12 mouse cellular contexts compared by ENCODE assay signal in the genomic region with DNA sequence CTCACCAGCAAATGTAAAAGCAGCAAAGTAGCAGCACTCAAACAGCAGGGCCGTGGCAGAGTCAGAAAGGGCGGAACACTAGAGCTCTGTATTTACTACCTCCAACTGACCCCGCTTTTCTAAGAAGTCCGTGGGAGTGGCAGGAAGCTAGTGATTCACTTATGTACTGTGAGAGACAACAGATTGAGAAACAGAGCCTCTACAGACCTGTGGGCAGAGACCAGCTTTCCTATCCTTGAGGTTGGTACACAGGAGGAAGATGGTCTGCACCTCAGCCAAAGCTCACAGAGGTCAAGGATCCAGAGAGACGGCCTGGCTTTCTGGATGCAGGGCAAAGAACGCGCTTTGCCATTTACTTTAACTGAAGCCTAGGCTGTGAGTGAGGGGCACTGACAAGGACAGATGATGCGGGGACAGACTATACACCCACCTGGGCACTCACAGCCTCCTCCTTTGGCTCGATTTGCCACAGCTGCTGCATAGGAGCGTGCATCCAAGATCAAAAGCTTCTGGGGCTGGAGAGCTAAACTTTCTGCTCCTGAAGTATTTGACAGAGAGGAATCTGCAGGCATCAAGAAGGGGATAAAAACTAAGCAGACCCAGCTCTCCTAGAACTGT. TPM values are rescaled to one million over a fixed set of nuclear protein-coding genes. Genes with fewer than 3 reads are reported as not detected.
DNase-seq lines count a peak whose midpoint lies in the region; ATAC-seq and TF ChIP-seq lines count a peak whose summit lies in the region.
"Had no signal": no experiment of that assay in that cellular context is flagged by ENCODE, and none has a peak within 500 bp of the region (broad histone marks: within the 10 kb centered on the region; RNA-seq: fewer than 3 reads in every experiment).

No protein-coding gene starts in this region.

- DNase-seq in kidney, postnatal 0 days (ENCODE audit: low spot score), result peak; percentile 91
- no peak for DNase-seq in kidney, postnatal 14 days
- peak; percentile 40 for DNase-seq in CH12.LX (ENCODE audit: extremely low read depth)
- peak; percentile 65 for DNase-seq in brain, adult 2 months (ENCODE audit: low read depth, low spot score)
- DNase-seq in lung, postnatal 36 days, result peak; percentile 73
- no peak for DNase-seq in forebrain, embryonic 14.5 days (ENCODE audit: low spot score)
- DNase-seq in natural killer cell, adult 2 months (ENCODE audit: low spot score in 2 of 2), result no peak

- dilution Hi-C loops in CH12.LX (cut with MboI; ENCODE audit: extremely low pct_ligation_motif_present, extremely low pct_unique_long_range_greater_than_20kb, low sequenced_read_pairs), result no loop called here

- TF ChIP-seq POLR2A in CH12.LX (IDR thresholded peaks at IDR 0.05; ENCODE audit: low read depth, low read length), result peak; percentile 49

- H3K9me3 ChIP-seq in kidney, postnatal 0 days (replicated peaks; ENCODE audit: low read length), result no peaks in the 10 kb centered on the region
- H3K9me3 ChIP-seq in CH12.LX (replicated peaks; ENCODE audit: low read length), result no peaks in the 10 kb centered on the region
- no peaks in the 10 kb centered on the region for H3K9me3 ChIP-seq in forebrain, embryonic 14.5 days (replicated peaks; ENCODE audit: control insufficient read depth, low read length)
- H3K9me3 ChIP-seq: forebrain, embryonic 15.5 days; heart, embryonic 10.5 days; lung, embryonic 15.5 days had no signal

- ATAC-seq in kidney, postnatal 0 days (replicated peaks; ENCODE audit: low FRiP score, low read depth), result no peak; the same call in 1 of the 2 replicates
- ATAC-seq in forebrain, embryonic 14.5 days, result no peak
- ATAC-seq: forebrain, embryonic 15.5 days; Patski had no signal

- H3K36me3 ChIP-seq in kidney, postnatal 0 days (ENCODE audit: insufficient read depth, low read length), result peaks cover 5% of the 10 kb centered on the region; the same call in 1 of the 2 replicates
- H3K36me3 ChIP-seq in CH12.LX (replicated peaks in 1 of 2; ENCODE audit: control insufficient read depth in 1 of 2, insufficient read depth in 1 of 2, low read length in 1 of 2), result peaks cover 5 to 69% of the 10 kb centered on the region in 2 experiments
- H3K36me3 ChIP-seq in forebrain, embryonic 14.5 days (ENCODE audit: control insufficient read depth, insufficient read depth, low read length), result peaks cover 60% of the 10 kb centered on the region

- in situ Hi-C loops in CH12.LX (cut with MboI; ENCODE audit: low pct_ligation_motif_present, low pct_unique_long_range_greater_than_20kb, low sequenced_read_pairs), result no loop called here

- no peak for TF ChIP-seq CTCF in kidney, postnatal 0 days (IDR thresholded peaks at IDR 0.05; ENCODE audit: low read depth)
- no peak for TF ChIP-seq CTCF in CH12.LX (conservative IDR thresholded peaks at IDR 0.05 in 1 of 2, IDR thresholded peaks at IDR 0.05 in 1 of 2; ENCODE audit: low read depth in 2 of 2, low read length in 2 of 2)

- no peaks in the 10 kb centered on the region for H3K27me3 ChIP-seq in kidney, postnatal 0 days (ENCODE audit: insufficient read depth, low read length)
- no peaks in the 10 kb centered on the region for H3K27me3 ChIP-seq in CH12.LX (replicated peaks)
- H3K27me3 ChIP-seq in forebrain, embryonic 14.5 days (replicated peaks; ENCODE audit: control insufficient read depth, insufficient read depth, low read length), result no peaks in the 10 kb centered on the region
- H3K27me3 ChIP-seq: forebrain, embryonic 15.5 days; lung, embryonic 15.5 days; Patski had no signal

- WGBS in kidney, postnatal 0 days, result 38% methylated on average over 10 of the region's 10 CpGs
- WGBS in forebrain, embryonic 14.5 days, result 80% methylated on average over 10 of the region's 10 CpGs

- no peak overlapping the region for H3K27ac ChIP-seq in kidney, postnatal 0 days
- H3K27ac ChIP-seq in CH12.LX (ENCODE audit: insufficient read depth, low read depth), result peak overlapping the region; percentile 74
- H3K27ac ChIP-seq in forebrain, embryonic 14.5 days (ENCODE audit: low read depth, low read length), result no peak overlapping the region
- H3K27ac ChIP-seq: forebrain, embryonic 15.5 days; heart, embryonic 10.5 days; lung, embryonic 15.5 days had no signal

- no peak overlapping the region for H3K9ac ChIP-seq in kidney, postnatal 0 days (ENCODE audit: low read depth, low read length)
- peak overlapping the region; percentile 22; the same call in 1 of the 2 replicates for H3K9ac ChIP-seq in CH12.LX (ENCODE audit: insufficient read depth, low read depth)
- H3K9ac ChIP-seq in forebrain, embryonic 14.5 days (ENCODE audit: low read length), result no peak overlapping the region
- H3K9ac ChIP-seq: forebrain, embryonic 15.5 days; lung, embryonic 15.5 days had no signal

- no peak overlapping the region for H3K4me3 ChIP-seq in kidney, postnatal 0 days (replicated peaks; ENCODE audit: low read depth, low read length)
- H3K4me3 ChIP-seq in CH12.LX (replicated peaks in 1 of 3; ENCODE audit: low read depth in 2 of 3, low read length in 2 of 3, poor library complexity in 1 of 3), result peak overlapping the region in 2 of 3 experiments; percentile 5 to 21
- no peak overlapping the region for H3K4me3 ChIP-seq in forebrain, embryonic 14.5 days (ENCODE audit: low read depth, low read length)
- H3K4me3 ChIP-seq: forebrain, embryonic 15.5 days; heart, embryonic 10.5 days; lung, embryonic 15.5 days had no signal

- H3K4me1 ChIP-seq in kidney, postnatal 0 days (replicated peaks; ENCODE audit: insufficient read depth, low read length), result 0 out of 2 replicates have a peak, but pooled peaks cover 3% of the 10 kb centered on the region
- peaks cover 17 to 60% of the 10 kb centered on the region in 2 experiments for H3K4me1 ChIP-seq in CH12.LX (ENCODE audit: control insufficient read depth in 1 of 2, insufficient read depth in 2 of 2)
- no peaks in the 10 kb centered on the region for H3K4me1 ChIP-seq in forebrain, embryonic 14.5 days (ENCODE audit: control insufficient read depth, insufficient read depth, low read length)
- H3K4me1 ChIP-seq: forebrain, embryonic 15.5 days; heart, embryonic 10.5 days; lung, embryonic 15.5 days had no signal

- no peak for TF ChIP-seq RAD21 in CH12.LX (IDR thresholded peaks at IDR 0.05; ENCODE audit: low read depth, low read length)

- no peak overlapping the region for H3K4me2 ChIP-seq in kidney, postnatal 0 days (ENCODE audit: low read length)
- H3K4me2 ChIP-seq in CH12.LX (ENCODE audit: insufficient read depth, low read depth, poor library complexity, severe bottlenecking), result peak overlapping the region; percentile 35
- H3K4me2 ChIP-seq in forebrain, embryonic 14.5 days (ENCODE audit: low read length), result no peak overlapping the region
- H3K4me2 ChIP-seq: forebrain, embryonic 15.5 days; lung, embryonic 15.5 days had no signal

- H3K79me2 ChIP-seq in CH12.LX (replicated peaks; ENCODE audit: control insufficient read depth, extremely low read depth, insufficient read depth, poor library complexity, severe bottlenecking), result no peaks in the 10 kb centered on the region; the same call in 1 of the 2 replicates

- peak; percentile 35; the same call in 1 of the 2 replicates for TF ChIP-seq EP300 in CH12.LX (IDR thresholded peaks at IDR 0.05; ENCODE audit: low read length)

TF ChIP-seq in CH12.LX, 34 proteins besides CTCF, POLR2A, EP300 and RAD21 (continues in another document):
- TF ChIP-seq MAZ (IDR thresholded peaks at IDR 0.05; ENCODE audit: low read depth, low read length) (0 out of 2 replicates have a peak, but pooled peaks have one; percentile 54), UBTF (IDR thresholded peaks at IDR 0.05; ENCODE audit: low read depth, low read length) (no peak), MXI1 (IDR thresholded peaks at IDR 0.05; ENCODE audit: low read depth, low read length) (peak; percentile 24; the same call in 1 of the 2 replicates), BHLHE40 (IDR thresholded peaks at IDR 0.05; ENCODE audit: low read depth, low read length) (no peak), IRF4 (IDR thresholded peaks at IDR 0.05; ENCODE audit: low read depth, low read length) (peak; percentile 72; the same call in 1 of the 2 replicates), NRF1 (IDR thresholded peaks at IDR 0.05; ENCODE audit: low read depth, low read length) (no peak), ZC3H11A (IDR thresholded peaks at IDR 0.05; ENCODE audit: low read depth, low read length) (no peak), USF2 (conservative IDR thresholded peaks at IDR 0.05; ENCODE audit: low read depth, low read length) (no peak), SMC3 (IDR thresholded peaks at IDR 0.05; ENCODE audit: low read depth, low read length) (no peak), CHD1 (IDR thresholded peaks at IDR 0.05; ENCODE audit: low read depth, low read length) (no peak), CHD2 (IDR thresholded peaks at IDR 0.05; ENCODE audit: low read length) (no peak), HCFC1 (IDR thresholded peaks at IDR 0.05; ENCODE audit: low read depth, low read length) (no peak), RCOR1 (conservative IDR thresholded peaks at IDR 0.05; ENCODE audit: low read depth, low read length) (no peak; the same call in 1 of the 2 replicates), ETS1 (conservative IDR thresholded peaks at IDR 0.05; ENCODE audit: low read depth, low read length) (0 out of 2 replicates have a peak, but pooled peaks have one; percentile 20), TBP (conservative IDR thresholded peaks at IDR 0.05; ENCODE audit: low read depth, low read length) (peak; percentile 67; the same call in 1 of the 2 replicates), KAT2A (IDR thresholded peaks at IDR 0.05; ENCODE audit: insufficient replicate concordance, low read length) (0 out of 2 replicates have a peak, but pooled peaks have one; percentile 5), GABPA (IDR thresholded peaks at IDR 0.05; ENCODE audit: insufficient replicate concordance, low read depth, low read length) (no peak), MAX (IDR thresholded peaks at IDR 0.05; ENCODE audit: low read length) (no peak), SIN3A (IDR thresholded peaks at IDR 0.05; ENCODE audit: low read length) (peak; percentile 40), JUN (IDR thresholded peaks at IDR 0.05; ENCODE audit: insufficient read depth, low read depth, low read length) (peak; percentile 21; the same call in 1 of the 2 replicates), E2F4 (IDR thresholded peaks at IDR 0.05; ENCODE audit: insufficient replicate concordance, low read depth, low read length) (no peak), JUND (conservative IDR thresholded peaks at IDR 0.05; ENCODE audit: low read depth, low read length) (peak; percentile 43), NELFE (IDR thresholded peaks at IDR 0.05; ENCODE audit: low read depth, low read length) (no peak), MYC (IDR thresholded peaks at IDR 0.05; ENCODE audit: low read depth, low read length) (no peak; the same call in 1 of the 2 replicates)

RNA-seq across cellular contexts. Expression of a gene that starts 56.7 kb away (rescaled TPM):
- 0.26 and 0.38 TPM in 2 replicates for polyA plus RNA-seq in kidney, postnatal 0 days (2015; fragmentation: Nextera tagmentation; extraction: Ambion mirVana)
- total RNA-seq in CH12.LX (2012; rRNA removed), result not detected in 2 replicates
- not detected in 2 replicates for total RNA-seq in CH12.LX (2014; rRNA removed)
- polyA plus RNA-seq in CH12.LX (2012; ENCODE audit: insufficient read length, low read depth), result not detected in 2 replicates
- 0.09 and 0.11 TPM in 2 replicates for polyA plus RNA-seq in forebrain, embryonic 14.5 days (2014; fragmentation: Nextera tagmentation; extraction: Ambion mirVana)
- total RNA-seq: left cerebral cortex, postnatal 36 days had no signal
- polyA plus RNA-seq: forebrain, embryonic 15.5 days; Patski had no signal

Comparison
In these comparisons a context has a peak if more than half of its experiments do, and no peak if none do; other contexts are left out.
1. DNase-seq: peak in kidney, postnatal 0 days (single experiment), CH12.LX (single experiment), brain, adult 2 months (single experiment) and lung, postnatal 36 days (single experiment); none in kidney, postnatal 14 days (single experiment), forebrain, embryonic 14.5 days (single experiment) and natural killer cell, adult 2 months (0 of 2).
2. H3K4me3 ChIP-seq: peak in CH12.LX (2 of 3); none in kidney, postnatal 0 days (single experiment) and forebrain, embryonic 14.5 days (single experiment).